Mouse (Mus musculus) adrenal gland, adult 18-20 months (tissue): ENCODE data around the gene Pgm2. TPM values are rescaled to one million over a fixed set of nuclear protein-coding genes. Genes with fewer than 3 reads are reported as not detected.

Experiments used
- DNase-seq, 2 experiments: peaks; one replicate each; pipeline ENCODE4 v3.0.0; 2021 to 2022; ENCODE audit warnings: low spot score in 2 of 2
- microRNA-seq, 2 experiments: library from miRNA; unstranded; fragments of <30 nt; microRNA quantifications; one replicate each; pipeline ENCODE4 v1.2.0; 2021; ENCODE audit warnings: borderline number of aligned reads in 2 of 2
- total RNA-seq, 2 experiments: library from RNA; stranded (reverse); gene quantifications; 1 replicate in 1 of 2; 2 replicates in 1 of 2; pipeline ENCODE4 v1.2.3; 2021

Gene Pgm2
- total RNA-seq, 2 experiments from 2014 or later, result 17.3 to 28.8 TPM

- DNase-seq, result no peak
These were observed 81.7 kb downstream of the Pgm2 start for GRCm38 (mm10) chr5:64174429-64174935.

Small RNAs within 50 kb of the gene (microRNA-seq; reads per million reads assigned to microRNA genes)
- gene Gm22395 (0 reads per million in 2 experiments), gene Gm23967 (0 reads per million in 2 experiments)

Other genes starting within 250 kb of the Pgm2 start
- 100 to 1,000 TPM in 1 of 2 experiments, 10 to 100 TPM in 1; 69.2 to 115 TPM for gene Rell1, start 124.1 kb upstream of the Pgm2 start, total RNA-seq
- 10 to 100 TPM; 10.0 to 17.6 TPM for gene Tbc1d1, start 63.4 kb downstream of the Pgm2 start, total RNA-seq